Mouse (Mus musculus): ENCODE measurements around the gene Reck.

The Reck gene

DNA sequence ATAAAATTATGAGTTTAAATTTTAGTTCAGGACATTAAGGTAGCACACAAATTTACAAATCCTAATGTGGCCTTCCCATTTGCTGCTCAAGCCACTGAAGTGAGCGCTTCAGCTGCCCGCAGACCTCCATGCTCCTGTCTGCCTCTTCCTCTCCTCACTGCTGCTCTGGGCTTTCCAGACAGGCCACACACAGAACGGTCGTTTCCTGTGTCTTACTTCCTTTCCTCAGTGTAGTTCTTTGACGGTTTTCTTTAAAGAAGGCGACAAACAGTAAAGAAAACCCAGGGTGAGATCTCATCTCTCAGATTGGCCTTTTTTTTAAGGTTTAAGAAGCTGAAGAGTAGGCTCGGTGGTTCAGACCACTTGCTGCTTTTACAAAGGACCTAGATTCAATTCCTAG lies 28.4 kb downstream of the Reck start:
- CTCF ChIA-PET: no interaction called here

DNA sequence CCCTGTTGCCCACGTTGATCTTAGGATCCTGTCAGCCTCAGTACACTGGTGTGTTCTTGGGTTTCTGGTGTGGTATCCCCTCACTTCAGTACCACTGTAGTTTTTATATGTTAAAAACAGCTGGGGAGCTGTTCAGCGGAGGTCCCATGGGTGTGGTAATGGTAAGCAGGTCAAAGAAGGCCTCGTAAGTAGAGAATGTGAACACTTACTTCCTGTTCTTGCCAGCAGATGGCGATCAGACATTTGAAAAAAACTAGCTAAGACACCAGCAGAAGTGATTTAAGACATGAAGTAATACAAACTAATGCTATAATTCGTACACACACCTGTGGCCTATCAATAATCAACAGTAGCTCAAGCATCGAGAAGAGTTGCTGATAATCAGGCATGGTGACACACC lies 31.1 kb downstream of the Reck start:
- CTCF ChIA-PET: interaction anchor here (0.6 to 1.4 kb wide), 4 partner anchors 19 to 76 kb away, joined by 3 to 6 read pairs (median 4); no protein-coding TSS in a partner anchor

- CTCF ChIA-PET: no interaction called here
Observed at GRCm38 (mm10) chr4:43918221-43918620, 42.9 kb downstream of the Reck start.

DNA sequence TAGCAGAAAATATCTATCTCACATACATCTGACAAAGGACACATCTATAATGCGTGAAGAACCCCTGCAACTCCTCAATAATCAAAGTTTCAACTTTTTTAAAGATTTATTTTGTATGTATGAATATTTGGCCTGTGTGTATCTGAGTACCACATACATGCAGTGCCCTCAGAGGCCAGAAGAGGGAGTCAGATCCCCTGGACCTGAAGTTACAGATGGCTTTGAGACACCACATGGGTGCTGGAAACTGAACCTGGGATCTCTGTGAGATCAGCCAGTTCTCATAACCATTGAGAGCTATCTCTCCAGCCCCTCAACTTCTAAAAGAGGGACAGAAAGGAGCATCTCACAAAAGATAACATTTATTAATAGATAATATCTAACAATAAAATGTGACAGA lies 45.3 kb downstream of the Reck start:
- CTCF ChIA-PET: no interaction called here

- CTCF ChIA-PET: interaction anchor here (0.7 to 3.8 kb wide), 6 partner anchors 18 to 165 kb away, joined by 3 to 27 read pairs (median 4); partner anchors contain the start of gene Ccin
Observed at GRCm38 (mm10) chr4:43925125-43925524, 49.8 kb downstream of the Reck start.

GRCm38 (mm10) chr4:43925779-43926178 lies 50.4 kb downstream of the Reck start:
- CTCF ChIA-PET: interaction anchor here (0.8 to 3.8 kb wide), 5 partner anchors 19 to 56 kb away, joined by 3 to 27 read pairs (median 4); partner anchors contain the start of gene Ccin

- CTCF ChIA-PET: no interaction called here
Observed at GRCm38 (mm10) chr4:43927826-43928225, 52.5 kb downstream of the Reck start.

DNA sequence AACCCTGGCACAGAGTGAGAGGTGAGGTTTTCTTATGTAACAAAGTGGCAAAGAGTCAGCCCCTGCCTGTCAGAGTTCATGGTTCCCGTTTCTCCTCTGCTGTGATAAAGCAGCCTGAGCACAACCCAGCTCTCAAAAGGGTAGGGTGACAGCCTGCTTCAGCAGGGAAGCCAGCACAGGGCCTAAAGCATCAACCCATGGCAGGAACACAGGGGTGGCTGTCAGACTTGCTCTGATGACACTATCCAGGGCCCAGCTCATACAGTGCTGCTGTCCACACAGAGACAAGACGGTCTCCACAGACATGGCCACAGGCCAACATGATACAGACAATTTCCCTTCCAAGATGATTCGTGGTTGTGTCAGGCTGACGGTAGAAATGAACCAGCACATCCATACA lies 56.5 kb downstream of the Reck start:
- CTCF ChIA-PET: no interaction called here

DNA sequence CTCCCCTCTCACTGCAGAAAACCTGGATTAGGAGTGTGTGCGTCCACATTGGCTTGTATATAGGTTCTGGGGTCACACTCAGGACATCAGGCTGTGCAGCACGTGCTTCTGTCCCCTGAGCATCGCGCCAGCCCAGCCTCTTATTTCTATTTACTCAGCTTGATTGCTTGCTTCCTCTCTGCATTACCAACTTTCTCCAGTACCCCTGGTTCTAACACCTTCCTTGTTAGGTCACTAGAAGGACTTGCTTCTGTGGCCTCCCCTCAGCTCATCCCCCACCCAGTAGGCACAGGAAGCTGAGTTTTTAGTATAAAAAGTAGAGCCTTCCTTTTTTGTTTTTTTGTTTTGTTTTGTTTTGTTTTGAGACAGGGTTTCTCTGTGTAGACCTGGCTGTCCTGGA lies 60.9 kb downstream of the Reck start:
- CTCF ChIA-PET: no interaction called here

GRCm38 (mm10) chr4:43936749-43937674 lies 61.7 kb downstream of the Reck start:
- CTCF ChIA-PET: interaction anchor here (0.8 kb wide), 1 partner anchor 85 kb away, joined by 7 read pairs; no protein-coding TSS in a partner anchor

DNA sequence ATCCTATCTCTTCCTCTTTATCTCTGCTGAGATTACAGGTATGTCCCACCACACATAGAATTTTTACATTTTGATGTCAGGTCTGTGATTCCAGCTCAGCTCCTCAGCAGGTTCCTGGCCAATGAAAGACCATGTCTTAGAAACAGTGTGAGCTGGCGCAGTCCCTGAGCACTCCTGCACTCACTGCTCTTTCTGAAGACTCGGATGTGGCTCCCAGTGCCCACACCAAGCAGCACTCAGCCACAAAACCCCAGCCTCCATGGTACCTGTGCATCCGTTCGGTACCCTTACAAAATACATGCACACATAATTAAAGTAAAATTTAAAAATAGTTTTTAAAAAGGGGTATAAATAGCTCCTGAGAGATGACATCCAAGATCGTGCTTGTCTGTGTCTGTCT lies 66.0 kb downstream of the Reck start:
- CTCF ChIA-PET: interaction anchor here (0.7 kb wide), 1 partner anchor 23 kb away, joined by 4 read pairs; no protein-coding TSS in a partner anchor

GRCm38 (mm10) chr4:43942421-43942820 lies 67.1 kb downstream of the Reck start:
- CTCF ChIA-PET: no interaction called here

DNA sequence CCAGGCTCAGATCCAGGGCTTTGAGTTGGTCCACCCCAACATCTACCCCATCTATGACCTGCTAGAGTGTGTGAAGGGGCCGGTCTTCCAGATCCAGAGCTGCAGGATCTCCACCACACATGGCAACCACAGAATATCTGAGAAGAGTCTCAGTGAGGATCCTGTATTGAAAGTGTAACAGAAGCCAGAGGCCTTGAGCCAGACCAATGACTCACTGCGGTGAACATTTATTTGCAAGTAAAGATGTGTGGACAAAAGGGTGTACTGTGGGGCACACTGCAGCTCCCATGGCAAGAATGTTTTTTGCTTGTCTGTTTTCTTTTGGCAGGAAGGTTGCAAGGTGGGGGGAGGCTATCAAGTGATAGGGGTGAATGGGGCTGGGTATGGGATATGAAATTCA lies 72.2 kb downstream of the Reck start:
- CTCF ChIA-PET: no interaction called here

DNA sequence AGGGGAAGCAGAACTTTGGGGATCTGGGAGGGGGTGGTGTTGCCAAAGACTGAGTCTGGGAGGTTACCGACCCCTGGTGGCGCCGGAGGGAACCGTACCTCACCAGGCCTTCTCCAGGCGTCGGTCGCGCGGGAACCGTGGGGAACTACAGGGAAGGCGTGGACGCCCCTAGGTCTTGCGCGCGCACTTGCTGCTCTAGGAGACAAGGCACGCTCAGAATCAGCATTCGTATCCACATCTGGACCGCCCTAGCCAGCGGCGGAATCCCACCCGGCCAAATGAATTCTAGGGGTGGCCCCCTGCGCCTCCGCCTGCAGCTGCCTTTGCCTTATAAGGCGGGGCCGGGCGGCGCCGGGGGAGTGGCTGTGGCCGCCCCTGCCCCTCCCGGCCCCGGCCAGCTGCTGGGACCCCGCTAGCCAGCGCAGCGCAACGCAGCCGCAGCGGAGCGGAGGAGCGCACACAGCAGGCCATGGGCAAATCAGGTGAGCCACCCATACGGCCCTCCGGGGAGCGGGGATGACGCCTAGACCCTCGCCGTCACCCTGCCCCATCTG lies 82.0 kb downstream of the Reck start, which contains the start of gene Glipr2:
Gene Glipr2, plus strand, starts transcription at position 110 of the 554 bp plus-strand sequence.
- CTCF ChIA-PET: no interaction called here

DNA sequence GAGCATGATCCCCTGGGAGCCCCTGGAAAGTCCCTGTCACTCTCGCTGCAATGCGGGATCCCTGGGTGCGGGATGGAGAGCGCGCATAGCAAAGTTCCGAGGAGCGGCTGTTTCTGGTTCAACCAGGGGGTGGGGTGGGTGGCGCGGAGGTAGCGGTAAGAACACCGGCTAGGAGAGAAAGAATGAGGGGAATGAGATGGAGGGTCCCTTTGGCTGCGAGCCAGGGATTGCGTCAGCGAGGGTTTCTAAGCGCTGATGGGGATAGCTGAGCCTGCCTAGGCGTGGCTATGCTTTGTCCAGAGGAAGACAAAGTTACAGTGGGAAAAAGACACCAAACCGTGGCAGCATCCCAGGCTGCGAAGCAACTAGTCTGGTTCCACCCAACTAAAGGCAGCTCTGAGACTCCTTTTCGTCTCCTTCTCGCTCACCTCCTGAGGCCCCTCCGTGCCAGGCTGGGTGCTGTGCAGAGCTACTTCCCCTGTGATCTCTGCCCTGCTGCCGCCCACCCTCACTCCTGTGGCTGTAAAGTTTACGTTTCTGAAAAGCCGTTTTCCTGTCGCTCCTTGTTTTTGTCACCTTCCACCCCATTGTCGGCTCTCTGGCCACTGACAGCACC lies 82.6 kb downstream of the Reck start:
- CTCF ChIA-PET: interaction anchor here (1.1 kb wide), 1 partner anchor 22 kb away, joined by 3 read pairs; no protein-coding TSS in a partner anchor

- CTCF ChIA-PET: interaction anchor here (0.6 kb wide), 1 partner anchor 113 kb away, joined by 3 read pairs; no protein-coding TSS in a partner anchor
Observed at GRCm38 (mm10) chr4:43959523-43960179, 84.3 kb downstream of the Reck start.

DNA sequence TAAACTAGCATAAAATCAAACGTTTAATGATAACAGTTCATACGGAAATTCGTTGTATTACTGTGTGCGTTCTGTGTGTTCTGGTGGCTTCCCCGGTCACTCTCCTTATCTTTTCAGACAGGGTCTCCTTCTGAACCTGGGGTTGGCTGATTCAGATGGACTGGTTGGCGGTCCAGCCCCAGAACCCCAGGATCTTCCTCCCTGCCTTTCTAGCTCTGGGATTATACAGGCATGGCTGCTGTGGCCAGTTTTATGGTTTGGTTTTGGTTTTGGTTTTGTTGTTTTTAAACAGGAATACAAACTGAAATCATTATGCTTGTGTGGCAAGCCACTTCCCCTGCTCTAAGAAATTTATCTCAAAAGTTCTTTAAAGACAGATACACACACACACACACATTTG lies 84.9 kb downstream of the Reck start:
- CTCF ChIA-PET: no interaction called here

DNA sequence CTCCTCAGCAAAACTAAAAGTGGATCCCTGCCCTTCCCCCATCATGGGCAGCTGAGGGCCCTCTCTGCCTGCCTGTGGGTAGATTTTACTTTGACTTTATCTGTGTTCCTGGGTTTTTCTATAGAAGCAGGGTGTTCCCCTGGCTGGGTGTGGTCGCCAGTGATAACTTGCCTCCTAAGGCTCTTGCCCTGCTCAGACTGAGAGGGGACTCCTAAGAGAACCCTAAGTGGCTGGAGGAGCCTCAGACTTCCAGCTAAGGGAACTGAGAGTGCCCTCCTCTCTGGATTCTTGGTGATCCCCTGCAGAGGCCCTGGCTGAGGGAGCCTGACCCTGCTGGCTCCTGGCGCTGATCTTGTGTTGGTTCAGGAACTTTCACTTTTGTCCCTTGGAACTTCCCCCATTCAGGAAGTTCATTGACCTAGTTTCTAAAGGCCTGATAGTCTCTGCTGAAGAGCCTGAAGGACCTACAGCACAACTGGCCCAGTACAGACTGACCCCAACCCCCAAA lies 89.0 kb downstream of the Reck start:
- CTCF ChIA-PET: interaction anchor here (0.6 kb wide), 1 partner anchor 251 kb away, joined by 13 read pairs; no protein-coding TSS in a partner anchor

DNA sequence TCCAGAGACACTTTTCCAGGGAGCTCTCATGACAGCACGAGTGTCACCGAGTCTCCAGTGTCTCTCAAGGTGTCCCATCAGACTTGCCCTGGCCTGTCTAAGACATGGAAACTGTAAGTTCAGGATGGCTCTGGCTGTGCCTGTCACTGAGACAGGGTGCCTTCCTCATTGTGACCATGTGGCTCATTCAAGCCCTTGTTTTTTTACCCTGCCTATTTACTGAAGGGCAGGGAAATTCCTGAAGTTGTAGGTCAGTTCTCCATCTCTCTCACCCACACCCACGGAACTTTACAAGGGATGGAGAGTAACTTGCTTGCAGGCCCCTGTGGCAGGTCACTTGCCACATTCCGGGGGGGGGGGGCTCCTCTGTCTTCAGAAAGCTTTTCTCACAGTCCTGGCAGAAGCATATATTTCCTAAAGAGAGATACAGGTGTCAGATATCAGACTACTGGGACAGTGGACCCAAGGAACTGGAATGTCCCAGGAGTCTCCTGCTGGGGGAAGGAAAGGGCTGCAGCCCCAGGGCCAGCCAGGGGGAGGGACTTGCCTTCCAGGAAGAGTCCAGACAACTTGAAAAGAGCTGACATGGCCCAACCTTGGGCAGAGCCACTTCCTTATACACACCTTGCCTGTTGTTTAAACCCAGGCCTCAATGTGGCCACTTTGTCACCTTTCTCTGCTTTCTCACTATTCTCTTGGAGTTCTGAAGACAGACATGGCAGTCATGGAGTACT lies 89.8 kb downstream of the Reck start:
- CTCF ChIA-PET: interaction anchor here (0.6 kb wide), 2 partner anchors 47 to 250 kb away, joined by 4 to 13 read pairs; no protein-coding TSS in a partner anchor

DNA sequence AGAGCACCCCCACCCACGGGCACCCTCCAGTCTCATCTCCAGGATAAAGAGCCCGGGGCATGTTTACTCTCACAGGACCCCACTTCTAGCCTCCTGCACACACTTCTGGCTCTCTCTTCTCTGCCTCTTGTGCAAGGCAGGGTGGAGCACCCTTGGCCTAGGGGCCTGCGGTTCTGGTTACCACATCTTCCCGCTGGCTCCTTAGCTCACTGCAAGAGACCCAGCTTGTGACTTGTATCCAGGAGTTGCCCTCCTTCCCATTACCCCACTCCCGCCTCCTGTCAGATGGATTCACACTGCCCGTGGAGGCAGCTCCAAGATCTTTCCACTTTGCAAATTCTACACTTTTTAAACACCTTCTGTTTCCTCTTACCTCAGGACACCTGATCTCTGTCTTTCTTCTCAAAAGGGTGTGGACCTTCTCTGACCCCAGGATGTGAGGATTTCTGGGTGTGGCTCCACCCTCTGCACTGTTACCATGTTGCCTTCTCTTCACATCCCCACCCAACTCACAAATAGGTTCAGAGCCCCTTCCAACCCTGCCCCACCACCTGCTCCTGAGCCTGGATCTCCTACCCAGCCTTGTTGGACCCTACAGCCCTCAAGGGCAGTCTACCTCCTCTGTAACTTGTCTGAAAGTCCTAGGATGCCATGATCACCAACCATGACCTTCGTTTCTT lies 90.7 kb downstream of the Reck start:
- CTCF ChIA-PET: interaction anchor here (0.5 kb wide), 1 partner anchor 42 kb away, joined by 4 read pairs; no protein-coding TSS in a partner anchor
